Mouse (Mus musculus) left cerebral cortex, postnatal 25 days (tissue): ENCODE measurements around the gene Pde1c. TPM values are rescaled to one million over a fixed set of nuclear protein-coding genes. Genes with fewer than 3 reads are reported as not detected.

Experiments used
- DNase-seq, 2 experiments: peaks; one replicate each; pipeline ENCODE4 v3.0.0; 2022; ENCODE audit warnings: low spot score in 2 of 2, mixed read lengths in 1 of 2
- intact Hi-C: fragments of 180-260 bp; cut with DNase I; formaldehyde crosslinking; loops from one replicate; pipeline ENCODE4 v1.15.1; 2025
- total RNA-seq, 2 experiments: library from RNA; stranded (reverse); gene quantifications; 2 replicates each; pipeline ENCODE4 v1.2.3; 2021

Gene Pde1c
- total RNA-seq, 2 experiments from 2014 or later, result 4.0 to 7.9 TPM

GRCm38 (mm10) chr6:56476581-56476980 is 92.3 kb downstream of the Pde1c start:
- DNase-seq, result peak; percentile 26 to 55
- intact Hi-C loops, result loop anchor here (1.0 kb wide), 1 partner anchor 410 kb away; no protein-coding TSS in a partner anchor

GRCm38 (mm10) chr6:56458098-56458497 is 110.8 kb downstream of the Pde1c start:
- intact Hi-C loops, result loop anchor here (1.0 kb wide), 1 partner anchor 9 kb away; no protein-coding TSS in a partner anchor
- DNase-seq, result no peak

- peak in 1 of 2 experiments; percentile 10 for DNase-seq
- intact Hi-C loops, result loop anchor here (10.0 kb wide), 1 partner anchor 383 kb away; no protein-coding TSS in a partner anchor
Observed at GRCm38 (mm10) chr6:56447917-56448316, 121.0 kb downstream of the Pde1c start.

- DNase-seq, result no peak
- intact Hi-C loops, result loop anchor here (10.0 kb wide), 1 partner anchor 377 kb away; no protein-coding TSS in a partner anchor
Observed at GRCm38 (mm10) chr6:56441501-56441900, 127.4 kb downstream of the Pde1c start.

GRCm38 (mm10) chr6:56425846-56426245 is 143.1 kb downstream of the Pde1c start:
- DNase-seq, result no peak
- intact Hi-C loops, result no loop called here

GRCm38 (mm10) chr6:56422866-56423265 is 146.0 kb downstream of the Pde1c start:
- intact Hi-C loops, result no loop called here
- DNase-seq, result no peak

- intact Hi-C loops, result no loop called here
- peak in 1 of 2 experiments; percentile 53 for DNase-seq
Observed at GRCm38 (mm10) chr6:56416191-56416590, 152.7 kb downstream of the Pde1c start.

- intact Hi-C loops, result no loop called here
- DNase-seq, result no peak
Observed at GRCm38 (mm10) chr6:56389178-56389577, 179.7 kb downstream of the Pde1c start.

GRCm38 (mm10) chr6:56376359-56376758 is 192.5 kb downstream of the Pde1c start:
- no peak for DNase-seq
- intact Hi-C loops, result no loop called here

GRCm38 (mm10) chr6:56374180-56374579 is 194.7 kb downstream of the Pde1c start:
- intact Hi-C loops, result no loop called here
- no peak for DNase-seq

- DNase-seq, result no peak
- intact Hi-C loops, result no loop called here
Observed at GRCm38 (mm10) chr6:56373753-56374152, 195.2 kb downstream of the Pde1c start.

- peak in 1 of 2 experiments; percentile 26 for DNase-seq
- intact Hi-C loops, result no loop called here
Observed at GRCm38 (mm10) chr6:56373046-56373751, 195.7 kb downstream of the Pde1c start.

GRCm38 (mm10) chr6:56369462-56369861 is 199.4 kb downstream of the Pde1c start:
- intact Hi-C loops, result no loop called here
- DNase-seq, result no peak

- DNase-seq, result no peak
- intact Hi-C loops, result no loop called here
Observed at GRCm38 (mm10) chr6:56368116-56368515, 200.8 kb downstream of the Pde1c start.

- no peak for DNase-seq
Observed at GRCm38 (mm10) chr6:56367257-56367656, 201.6 kb downstream of the Pde1c start.

GRCm38 (mm10) chr6:56362650-56363049 is 206.3 kb downstream of the Pde1c start:
- no peak for DNase-seq

More at GRCm38 (mm10) chr6:56367257-56367656, 201.6 kb downstream of the Pde1c start:
- intact Hi-C loops, result no loop called here

GRCm38 (mm10) chr6:56362128-56362545 is 206.8 kb downstream of the Pde1c start:
- DNase-seq, result no peak
- intact Hi-C loops, result no loop called here

More at GRCm38 (mm10) chr6:56362650-56363049, 206.3 kb downstream of the Pde1c start:
- intact Hi-C loops, result no loop called here

- intact Hi-C loops, result no loop called here
- no peak for DNase-seq
Observed at GRCm38 (mm10) chr6:56361348-56362127, 207.4 kb downstream of the Pde1c start.

- intact Hi-C loops, result no loop called here
- DNase-seq, result peak in 1 of 2 experiments; percentile 20
Observed at GRCm38 (mm10) chr6:56360086-56360485, 208.8 kb downstream of the Pde1c start.

- intact Hi-C loops, result no loop called here
- no peak for DNase-seq
Observed at GRCm38 (mm10) chr6:56359126-56359525, 209.8 kb downstream of the Pde1c start.
